Comparison of ENCODE assay signal across 17 mouse cellular contexts in the genomic region with DNA sequence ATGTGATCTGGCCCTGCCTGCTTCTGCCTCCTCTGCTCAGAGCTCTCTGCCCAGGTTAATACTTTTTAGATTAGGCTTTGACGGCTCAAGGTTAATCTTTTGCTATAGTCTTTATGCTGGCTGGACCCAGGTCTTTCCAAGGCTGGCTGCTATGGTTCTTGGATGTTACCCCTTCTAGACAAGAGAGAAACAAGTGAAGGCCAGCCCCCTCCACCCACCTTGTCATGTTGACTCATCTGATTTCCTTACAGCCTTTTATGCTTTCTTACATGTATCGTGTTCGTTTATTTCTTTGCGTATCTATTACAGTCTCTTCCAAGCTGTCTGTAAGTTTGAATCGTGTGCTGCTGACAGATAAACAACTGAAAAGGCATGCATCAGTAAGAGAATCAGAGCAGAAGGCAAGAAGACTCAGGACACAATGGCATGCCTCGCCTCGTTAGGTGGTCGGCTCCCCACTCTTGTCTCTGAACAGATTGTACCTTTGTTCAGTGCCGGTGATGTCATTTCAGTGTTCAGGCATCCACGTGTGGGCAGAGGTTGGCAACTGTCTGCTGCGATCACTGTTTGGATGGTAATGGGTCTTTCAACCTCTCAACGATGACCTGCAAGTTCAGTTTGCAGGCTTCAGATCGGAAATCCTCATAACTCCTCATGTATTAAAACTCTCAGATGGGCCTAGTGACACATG.
"Had no signal": no experiment of that assay in that cellular context is flagged by ENCODE, and none has a peak within 500 bp of the region (broad histone marks: within the 10 kb centered on the region; RNA-seq: fewer than 3 reads in every experiment).

No protein-coding gene starts in this region.

- H3K36me3 ChIP-seq: limb, embryonic 15.5 days; liver, embryonic 13.5 days; lung, embryonic 15.5 days; neural tube, embryonic 15.5 days; stomach, embryonic 15.5 days had no signal

- H3K27me3 ChIP-seq: limb, embryonic 15.5 days; liver, embryonic 13.5 days; lung, embryonic 15.5 days; neural tube, embryonic 15.5 days; stomach, embryonic 15.5 days had no signal

- ATAC-seq: intestine, embryonic 16.5 days; liver, postnatal 0 days had no signal

- H3K9ac ChIP-seq: limb, embryonic 15.5 days; liver, embryonic 13.5 days; liver, postnatal 0 days; lung, embryonic 15.5 days; neural tube, embryonic 15.5 days; stomach, embryonic 15.5 days had no signal

- H3K4me1 ChIP-seq: limb, embryonic 15.5 days; liver, embryonic 13.5 days; lung, embryonic 15.5 days; neural tube, embryonic 15.5 days; stomach, embryonic 15.5 days had no signal

- H3K27ac ChIP-seq: kidney, postnatal 0 days; limb, embryonic 15.5 days; liver, embryonic 13.5 days; lung, embryonic 15.5 days; macrophage; neural tube, embryonic 15.5 days; stomach, embryonic 15.5 days had no signal

- DNase-seq: kidney, adult 9 months; kidney, postnatal 36 days; liver, embryonic 13.5 days; liver, postnatal 0 days; lung, postnatal 14 days; midbrain, embryonic 14.5 days; spleen, adult 18-20 months; thymus, adult 2 months; thymus, postnatal 36 days had no signal

- H3K4me2 ChIP-seq: limb, embryonic 15.5 days; liver, embryonic 13.5 days; lung, embryonic 15.5 days; neural tube, embryonic 15.5 days; stomach, embryonic 15.5 days had no signal

- H3K9me3 ChIP-seq: limb, embryonic 15.5 days; liver, embryonic 13.5 days; lung, embryonic 15.5 days; neural tube, embryonic 15.5 days; stomach, embryonic 15.5 days had no signal

- H3K4me3 ChIP-seq: limb, embryonic 15.5 days; liver, embryonic 13.5 days; lung, embryonic 15.5 days; myocyte; neural tube, embryonic 15.5 days; stomach, embryonic 15.5 days had no signal
